Mouse (Mus musculus): ENCODE measurements around the gene Smc1a. TPM values are rescaled to one million over a fixed set of nuclear protein-coding genes. Genes with fewer than 3 reads are reported as not detected.

Gene Smc1a
- polyA plus RNA-seq (2015; fragmentation: Nextera tagmentation; extraction: Ambion mirVana), result 114 and 116 TPM in 2 replicates

DNA sequence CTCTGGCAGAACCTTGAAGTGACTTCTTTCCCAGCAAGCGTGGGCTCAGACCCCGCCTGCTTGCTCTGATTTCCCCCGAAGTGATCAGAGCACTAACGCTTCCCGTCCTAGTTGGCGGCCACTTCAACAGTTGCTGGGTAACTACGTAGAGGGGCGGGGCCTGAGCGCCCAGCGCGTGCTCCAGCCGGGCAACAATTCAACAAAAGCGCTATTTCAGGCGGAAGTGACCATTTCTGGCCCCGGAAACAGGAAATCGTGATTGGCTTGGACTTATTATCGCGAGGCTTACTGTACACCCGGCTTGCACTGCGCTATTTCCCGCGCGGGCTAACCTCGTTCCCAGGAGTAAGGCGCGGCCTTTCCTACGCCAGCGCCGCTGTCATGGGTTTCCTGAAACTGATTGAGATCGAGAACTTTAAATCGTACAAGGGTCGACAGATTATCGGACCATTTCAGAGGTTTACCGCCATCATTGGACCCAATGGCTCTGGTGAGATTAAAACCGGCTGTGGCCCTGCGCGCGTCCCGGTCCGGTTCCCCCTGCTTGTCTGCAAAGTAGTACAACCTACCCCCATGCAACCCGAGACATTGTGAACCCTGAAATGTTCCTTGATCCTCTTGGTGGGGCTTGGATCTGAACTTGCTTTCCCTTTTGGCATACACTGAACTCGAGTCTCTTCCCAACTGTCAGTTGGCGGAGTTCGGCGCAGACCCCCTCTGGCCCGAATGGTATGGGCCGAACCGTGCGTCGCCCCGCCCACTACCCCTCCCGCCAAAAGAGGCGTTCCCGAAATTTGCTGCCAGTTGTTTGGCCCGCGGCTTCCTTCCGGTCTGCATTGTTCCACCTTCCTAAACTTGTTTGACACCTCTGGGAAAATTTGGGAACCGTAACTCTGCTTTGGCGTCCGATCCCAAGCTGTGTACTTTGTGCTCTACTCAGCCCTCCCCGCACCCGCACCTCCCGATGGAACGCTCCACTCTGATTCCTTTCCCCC lies at the start of gene Smc1a, which contains the start of gene Ribc1:
Gene Smc1a (plus strand): TSS at position 278 of the 995 bp plus-strand sequence.
Gene Ribc1 (minus strand): TSS at position 145 of the 995 bp plus-strand sequence.
- H3K27ac ChIP-seq, result peak within 1 kb of the TSS; percentile 85
- H3K36me3 ChIP-seq, result peaks cover 8% of the 10 kb centered on the region
- peak within 1 kb of the TSS; percentile 74 for H3K9ac ChIP-seq
- peaks cover 36% of the 10 kb centered on the region for H3K27me3 ChIP-seq
- H3K4me3 ChIP-seq, result peak within 1 kb of the TSS; percentile 54
- 16% methylated on average over 64 of the region's 64 CpGs for WGBS
- ATAC-seq (ENCODE audit: low FRiP score, low read depth), result peak; percentile 97
- H3K4me1 ChIP-seq, result peaks cover 6% of the 10 kb centered on the region; the same call in 1 of the 2 replicates
- H3K4me2 ChIP-seq (replicated peaks), result peak within 1 kb of the TSS; percentile 67
- no peaks in the 10 kb centered on the region for H3K9me3 ChIP-seq

DNA sequence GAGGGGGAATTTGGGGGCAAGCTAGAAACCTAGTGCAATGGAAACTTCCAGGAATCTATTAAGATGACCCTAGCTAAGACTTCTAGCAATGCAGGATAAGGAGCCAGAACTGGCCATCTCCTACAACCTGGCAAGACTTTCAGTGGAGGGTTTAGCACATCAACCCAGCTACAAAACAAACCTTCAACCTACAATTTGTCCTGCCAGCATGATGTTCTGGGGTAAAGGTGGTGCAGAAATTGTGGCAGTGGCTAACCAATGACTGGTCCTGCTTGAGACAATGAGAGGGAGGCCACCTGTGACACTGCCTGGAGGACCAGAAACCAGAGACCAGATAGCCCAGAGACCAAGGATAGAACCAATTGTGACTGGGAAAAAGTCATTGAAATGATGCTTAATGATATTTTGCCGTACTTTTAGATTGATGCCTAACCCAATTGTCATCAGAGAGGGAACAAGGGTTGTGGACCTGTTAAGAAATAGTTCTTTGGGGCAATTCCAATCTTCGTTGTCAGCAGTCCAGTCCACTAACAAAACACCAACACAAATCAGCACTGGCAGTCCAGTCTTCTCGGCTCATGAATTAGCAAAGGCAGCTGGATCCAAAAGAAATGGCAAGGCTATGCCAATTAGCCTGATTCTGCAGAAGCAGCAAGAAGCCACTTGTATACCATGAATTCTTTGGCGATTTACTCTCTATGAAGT lies 17.1 kb upstream of the Smc1a start:
- H3K4me2 ChIP-seq (replicated peaks), result no peak overlapping the region
- peaks cover 7% of the 10 kb centered on the region; the same call in 1 of the 2 replicates for H3K36me3 ChIP-seq
- no peak overlapping the region for H3K27ac ChIP-seq
- H3K27me3 ChIP-seq, result peaks cover 65% of the 10 kb centered on the region
- no peak overlapping the region for H3K4me3 ChIP-seq
- WGBS, result 74% methylated on average over 4 of the region's 4 CpGs
- no peak overlapping the region for H3K9ac ChIP-seq
- H3K4me1 ChIP-seq, result no peaks in the 10 kb centered on the region
- no peak for ATAC-seq (ENCODE audit: low FRiP score, low read depth)
- no peaks in the 10 kb centered on the region for H3K9me3 ChIP-seq

DNA sequence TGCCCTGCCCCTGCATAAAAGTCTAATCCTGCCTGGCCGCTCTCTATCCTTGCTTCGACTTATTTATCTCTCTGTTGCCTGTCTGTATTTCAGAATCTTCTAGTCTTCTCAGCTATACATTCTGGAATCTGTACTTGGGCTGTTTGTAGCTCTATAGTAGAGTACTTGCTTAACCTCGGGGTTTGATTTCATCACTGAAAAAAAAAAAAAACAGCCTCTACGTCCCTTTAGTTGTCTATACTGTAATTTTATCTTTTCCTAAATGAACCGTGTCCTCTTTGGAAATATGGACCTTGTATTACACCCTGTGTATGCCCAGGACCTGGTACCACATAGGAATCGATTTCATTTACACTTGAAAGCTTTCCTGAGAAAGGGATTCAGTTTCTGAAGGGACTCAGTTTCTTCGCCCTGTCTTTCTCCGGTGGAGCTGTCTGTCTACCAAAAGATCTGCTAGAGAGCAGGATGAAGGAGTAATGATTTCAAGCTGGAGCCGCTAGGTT lies 15.0 kb upstream of the Smc1a start:
- Histone ChIP-seq H3K9me3 (no peaks in the 10 kb centered on the region), H3K4me2 (replicated peaks) (peak overlapping the region; percentile 54), H3K27me3 (peaks cover 67% of the 10 kb centered on the region), H3K4me3 (peak overlapping the region; percentile 52), H3K4me1 (no peaks in the 10 kb centered on the region), H3K27ac (peak overlapping the region; percentile 44; the same call in 1 of the 2 replicates), H3K36me3 (peaks cover 17% of the 10 kb centered on the region; the same call in 1 of the 2 replicates), H3K9ac (no peak overlapping the region)
- 37% methylated on average over 9 of the region's 9 CpGs for WGBS
- peak; percentile 22; the same call in 1 of the 2 replicates for ATAC-seq (ENCODE audit: low FRiP score, low read depth)

DNA sequence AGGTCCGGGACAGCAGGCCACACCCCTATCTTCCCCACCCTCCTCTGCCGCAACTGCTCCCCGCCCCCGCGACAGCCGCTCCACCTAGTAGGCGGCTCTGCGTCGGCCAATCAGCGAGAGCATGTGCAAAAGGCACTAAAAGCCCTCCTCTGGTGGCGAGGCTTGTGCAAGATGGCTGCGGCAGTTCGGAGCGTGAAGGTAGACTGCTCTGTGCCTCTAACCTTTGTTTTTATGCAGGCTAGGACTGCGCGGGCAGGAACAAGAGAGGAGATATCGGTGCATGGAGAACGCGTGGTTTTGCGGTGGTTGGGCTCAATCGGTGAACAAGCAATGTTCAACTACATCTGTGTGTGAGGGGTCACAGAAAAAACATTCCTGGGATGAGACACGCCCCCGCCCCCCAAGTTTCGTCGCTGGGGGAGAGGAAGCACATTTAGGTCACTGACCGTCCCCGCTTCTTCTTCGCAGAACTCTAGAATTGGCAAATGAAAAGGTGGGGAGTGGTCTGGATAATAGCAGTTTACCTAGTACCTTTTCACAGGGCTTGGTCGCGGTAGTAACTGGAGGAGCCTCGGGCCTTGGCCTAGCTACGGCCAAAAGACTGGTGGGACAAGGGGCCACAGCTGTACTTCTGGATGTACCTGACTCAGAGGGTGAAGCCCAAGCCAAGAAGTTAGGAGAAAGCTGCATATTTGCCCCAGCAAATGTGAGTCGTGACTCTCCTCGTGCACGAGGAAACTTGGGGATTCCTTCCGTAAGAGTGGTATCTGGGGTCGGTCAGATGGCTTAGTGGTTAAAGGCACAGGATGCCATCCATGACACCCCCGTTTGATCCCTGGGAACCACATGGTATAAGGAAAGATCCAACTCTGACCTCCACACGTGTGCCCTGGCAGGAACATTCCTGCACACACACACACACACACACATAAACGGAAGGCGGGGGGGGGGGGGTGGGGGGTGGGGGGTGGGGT lies 14.2 kb upstream of the Smc1a start, which contains the start of gene Hsd17b10:
Gene Hsd17b10 (plus strand): TSS at position 109 of the 974 bp plus-strand sequence.
- no peaks in the 10 kb centered on the region for H3K4me1 ChIP-seq
- 27% methylated on average over 37 of the region's 41 CpGs for WGBS
- peak; percentile 96 for ATAC-seq (ENCODE audit: low FRiP score, low read depth)
- H3K27me3 ChIP-seq, result peaks cover 68% of the 10 kb centered on the region
- peak within 1 kb of the TSS; percentile 69 for H3K9ac ChIP-seq
- H3K4me3 ChIP-seq, result peak within 1 kb of the TSS; percentile 52
- H3K9me3 ChIP-seq, result no peaks in the 10 kb centered on the region
- peaks cover 19% of the 10 kb centered on the region; the same call in 1 of the 2 replicates for H3K36me3 ChIP-seq
- peak within 1 kb of the TSS; percentile 67 for H3K27ac ChIP-seq
- H3K4me2 ChIP-seq (replicated peaks), result peak within 1 kb of the TSS; percentile 65

DNA sequence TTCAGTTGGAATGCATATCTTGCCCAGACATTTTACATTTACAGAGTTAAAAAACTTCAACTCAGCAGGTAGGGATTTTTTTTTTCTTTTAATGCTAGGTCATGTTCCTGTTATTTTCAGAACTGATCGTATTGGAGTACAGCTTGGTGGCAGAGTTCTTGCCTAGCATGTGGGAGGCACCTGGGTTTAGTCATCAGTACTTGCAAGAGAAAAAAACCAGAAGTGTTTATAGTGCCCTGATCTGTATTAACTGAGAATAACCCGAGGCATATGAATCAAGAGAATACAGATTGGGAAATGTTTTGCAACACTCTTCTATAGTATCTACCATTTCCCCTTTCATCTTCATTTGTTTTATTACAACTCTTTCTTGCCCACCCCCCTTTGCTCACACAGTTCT lies 13.4 kb upstream of the Smc1a start:
- H3K4me2 ChIP-seq (replicated peaks), result peak overlapping the region; percentile 65
- H3K4me1 ChIP-seq, result no peaks in the 10 kb centered on the region
- peak overlapping the region; percentile 20 for H3K4me3 ChIP-seq
- ATAC-seq (ENCODE audit: low FRiP score, low read depth), result no peak
- peaks cover 27% of the 10 kb centered on the region; the same call in 1 of the 2 replicates for H3K36me3 ChIP-seq
- no peak overlapping the region for H3K9ac ChIP-seq
- 60% methylated on average over 2 of the region's 2 CpGs for WGBS
- no peak overlapping the region for H3K27ac ChIP-seq
- H3K27me3 ChIP-seq, result peaks cover 68% of the 10 kb centered on the region
- no peaks in the 10 kb centered on the region for H3K9me3 ChIP-seq

DNA sequence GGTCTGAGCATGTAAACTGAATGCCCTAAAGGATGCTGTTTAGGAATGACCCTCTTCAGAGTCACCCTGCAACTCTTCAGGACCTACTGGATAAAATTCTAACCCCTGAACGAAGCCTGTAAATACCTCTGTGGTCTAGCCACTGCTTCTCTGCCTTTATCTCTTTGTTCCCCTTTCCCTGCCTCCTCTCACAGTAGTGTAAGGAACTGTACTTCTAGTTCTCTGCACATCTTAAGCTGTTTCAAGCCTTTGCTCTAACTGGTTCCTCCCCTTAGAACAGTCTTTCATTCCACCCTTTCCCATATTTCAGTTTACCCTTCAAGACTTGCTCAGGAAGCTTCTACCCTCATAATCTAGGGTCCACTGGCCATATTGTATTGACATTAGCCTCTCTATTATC lies 8.4 kb upstream of the Smc1a start:
- Histone ChIP-seq H3K9me3 (no peaks in the 10 kb centered on the region), H3K27me3 (peaks cover 55% of the 10 kb centered on the region), H3K4me3 (no peak overlapping the region), H3K9ac (no peak overlapping the region), H3K4me1 (no peaks in the 10 kb centered on the region), H3K4me2 (replicated peaks) (no peak overlapping the region), H3K36me3 (peaks cover 27% of the 10 kb centered on the region; the same call in 1 of the 2 replicates), H3K27ac (no peak overlapping the region)
- WGBS, result 79% methylated on average over 1 of the region's 1 CpGs
- no peak for ATAC-seq (ENCODE audit: low FRiP score, low read depth)

DNA sequence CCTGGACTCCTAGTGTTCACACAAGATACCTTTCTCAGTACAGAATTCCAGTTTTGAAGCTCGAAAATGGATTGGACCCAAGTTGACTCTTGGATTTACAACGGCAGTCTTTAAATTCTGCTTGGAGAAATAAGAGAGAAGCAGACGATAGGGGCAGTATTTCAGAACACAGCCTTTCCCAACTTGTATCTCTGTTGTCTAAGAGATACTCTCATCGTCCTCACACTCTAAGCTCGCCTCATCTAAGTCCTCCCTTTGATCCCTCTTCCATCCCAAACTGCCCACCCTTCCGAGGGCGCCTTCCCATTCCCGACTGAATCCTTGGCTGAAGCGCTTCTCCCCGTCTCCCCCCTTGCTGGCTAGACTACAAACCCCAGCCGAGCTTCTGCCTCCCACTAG lies 477 bp upstream of the Smc1a start:
- Histone ChIP-seq H3K4me2 (replicated peaks) (peak overlapping the region; percentile 60), H3K27me3 (peaks cover 36% of the 10 kb centered on the region), H3K27ac (peak overlapping the region; percentile 85), H3K4me3 (peak overlapping the region; percentile 54), H3K36me3 (peaks cover 8% of the 10 kb centered on the region), H3K9me3 (no peaks in the 10 kb centered on the region), H3K4me1 (peaks cover 6% of the 10 kb centered on the region; the same call in 1 of the 2 replicates), H3K9ac (peak overlapping the region; percentile 74)
- 18% methylated on average over 11 of the region's 11 CpGs for WGBS
- ATAC-seq (ENCODE audit: low FRiP score, low read depth), result no peak; the same call in 1 of the 2 replicates

DNA sequence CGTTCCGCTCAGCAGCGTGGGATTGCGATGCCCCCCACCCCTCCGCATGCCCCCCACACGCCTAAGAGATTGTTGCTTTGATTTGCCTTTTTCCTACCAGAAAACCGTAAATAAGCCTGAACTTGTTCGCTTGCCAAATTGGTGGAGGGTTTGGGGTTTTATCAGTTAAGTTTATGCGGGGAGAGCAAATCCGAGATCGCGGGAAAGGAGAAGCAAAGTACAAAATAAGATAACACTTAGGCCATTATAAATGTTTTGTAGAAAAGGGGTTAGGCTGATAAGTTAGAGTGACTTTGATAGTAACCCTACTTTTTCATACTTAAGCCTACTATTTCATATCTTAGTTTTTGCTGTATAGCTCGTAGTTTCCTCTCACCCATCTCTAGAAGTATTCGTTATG lies 958 bp downstream of the Smc1a start:
- WGBS, result 24% methylated on average over 14 of the region's 14 CpGs
- peak overlapping the region; percentile 67 for H3K4me2 ChIP-seq (replicated peaks)
- H3K27ac ChIP-seq, result peak overlapping the region; percentile 16; the same call in 1 of the 2 replicates
- peaks cover 8% of the 10 kb centered on the region for H3K36me3 ChIP-seq
- no peak for ATAC-seq (ENCODE audit: low FRiP score, low read depth)
- no peaks in the 10 kb centered on the region for H3K9me3 ChIP-seq
- H3K27me3 ChIP-seq, result peaks cover 35% of the 10 kb centered on the region
- H3K4me1 ChIP-seq, result peaks cover 6% of the 10 kb centered on the region; the same call in 1 of the 2 replicates
- peak overlapping the region; percentile 54 for H3K4me3 ChIP-seq
- H3K9ac ChIP-seq, result peak overlapping the region; percentile 67

DNA sequence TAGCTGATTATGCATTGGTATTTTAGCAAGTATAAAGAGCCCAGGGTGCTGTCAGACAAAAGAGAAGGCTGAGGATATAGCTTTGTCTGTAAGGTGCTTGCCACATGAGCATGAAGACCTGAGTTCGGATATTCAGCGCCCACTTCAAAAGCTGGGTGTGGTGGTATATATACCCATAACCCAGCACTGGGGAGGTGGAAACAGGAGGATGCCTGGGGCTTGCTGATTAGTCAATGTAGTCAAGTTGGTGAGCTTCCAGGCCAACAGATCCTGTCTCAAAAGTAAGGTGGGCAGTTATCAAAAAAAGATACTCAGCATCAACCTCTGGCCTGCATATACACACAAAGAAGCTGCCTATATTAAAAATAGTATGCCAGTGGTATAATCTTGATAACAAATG lies 3.1 kb downstream of the Smc1a start:
- Histone ChIP-seq H3K9me3 (no peaks in the 10 kb centered on the region), H3K4me3 (no peak overlapping the region), H3K4me1 (peaks cover 6% of the 10 kb centered on the region; the same call in 1 of the 2 replicates), H3K36me3 (no peaks in the 10 kb centered on the region; the same call in 1 of the 2 replicates), H3K9ac (no peak overlapping the region), H3K27ac (no peak overlapping the region), H3K4me2 (replicated peaks) (no peak overlapping the region), H3K27me3 (peaks cover 33% of the 10 kb centered on the region)
- WGBS, result 86% methylated on average over 2 of the region's 2 CpGs
- ATAC-seq (ENCODE audit: low FRiP score, low read depth), result no peak

DNA sequence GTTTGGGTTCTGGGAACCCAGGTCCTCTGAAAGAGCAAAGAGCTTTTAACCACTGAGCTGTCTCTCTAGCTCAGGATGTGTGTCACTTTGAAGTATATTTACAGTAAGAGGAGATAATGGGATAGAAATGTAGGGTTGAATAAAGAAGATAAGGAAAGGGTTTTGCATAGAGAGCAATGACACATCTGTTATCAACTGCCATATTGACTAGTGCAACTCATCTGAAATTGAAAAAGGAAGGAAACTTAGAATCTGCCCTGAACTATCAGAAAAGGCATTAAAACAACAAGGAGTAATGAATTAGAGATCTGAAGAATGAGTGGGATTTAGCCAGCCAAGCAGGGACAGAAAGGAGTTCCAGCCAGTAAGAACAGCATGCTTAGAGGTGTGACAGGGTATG lies 23.6 kb downstream of the Smc1a start:
- Histone ChIP-seq H3K27me3 (peaks cover 32% of the 10 kb centered on the region; the same call in 1 of the 2 replicates), H3K27ac (no peak overlapping the region), H3K36me3 (peaks cover 35% of the 10 kb centered on the region), H3K4me1 (no peaks in the 10 kb centered on the region), H3K9me3 (no peaks in the 10 kb centered on the region), H3K4me2 (replicated peaks) (no peak overlapping the region), H3K9ac (no peak overlapping the region), H3K4me3 (no peak overlapping the region)
- ATAC-seq (ENCODE audit: low FRiP score, low read depth), result no peak

DNA sequence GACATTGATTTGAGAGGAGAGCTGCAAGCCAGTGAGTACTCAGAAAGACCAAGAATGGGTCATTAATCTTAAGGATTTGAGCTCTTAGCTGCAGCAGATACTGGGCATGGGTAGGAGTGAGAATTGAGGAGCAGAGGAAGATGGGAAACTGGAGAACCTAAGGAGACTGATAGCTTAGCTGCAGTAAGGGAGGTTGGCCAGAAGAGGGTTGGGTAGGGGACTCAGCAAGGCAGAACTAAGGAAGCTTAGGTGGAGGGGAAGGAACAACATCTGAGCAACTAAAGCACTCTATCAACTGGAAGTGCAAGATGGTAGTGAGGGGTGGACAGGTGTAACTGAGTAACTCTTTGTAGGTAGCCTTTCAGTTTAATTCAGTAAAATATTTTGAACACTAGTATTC lies 31.0 kb downstream of the Smc1a start:
- Histone ChIP-seq H3K4me1 (no peaks in the 10 kb centered on the region), H3K36me3 (peaks cover 21% of the 10 kb centered on the region), H3K27me3 (peaks cover 36% of the 10 kb centered on the region; the same call in 1 of the 2 replicates), H3K9me3 (no peaks in the 10 kb centered on the region), H3K4me2 (replicated peaks) (no peak overlapping the region), H3K9ac (no peak overlapping the region), H3K27ac (no peak overlapping the region), H3K4me3 (no peak overlapping the region)
- ATAC-seq (ENCODE audit: low FRiP score, low read depth), result no peak

Data from limb, embryonic 13.5 days (tissue).